Mouse (Mus musculus) embryo, embryonic 10.5 days (tissue): ENCODE results near the gene Acot6.
"Not testable (repeated sequence)": the region's sequence is repeated elsewhere in the genome, so short reads cannot be mapped to it uniquely, and the experiment has no call there.

Experiments
- DNase-seq: peaks from one replicate; pipeline ENCODE4 v3.0.0-alpha.2; 2015; ENCODE audit warnings: low spot score

Gene Acot6

GRCm38 (mm10) chr12:84100604-84101492 is at the start of gene Acot6:
TSS of gene Acot6 (plus strand) at chr12:84100654.
- peak; percentile 71 for DNase-seq

GRCm38 (mm10) chr12:84050744-84051143 is 49.7 kb upstream of the Acot6 start:
- DNase-seq, result not testable (repeated sequence)

- no peak for DNase-seq
Observed at GRCm38 (mm10) chr12:84051937-84052474, 48.4 kb upstream of the Acot6 start, which contains the start of gene Acot3. TSS of gene Acot3 (plus strand) at chr12:84052144.

GRCm38 (mm10) chr12:84052609-84053008 is 47.8 kb upstream of the Acot6 start:
- no peak for DNase-seq

- peak; percentile 36 for DNase-seq
Observed at GRCm38 (mm10) chr12:84053173-84053572, 47.3 kb upstream of the Acot6 start.

- peak; percentile 65 for DNase-seq
Observed at GRCm38 (mm10) chr12:84053679-84054391, 46.6 kb upstream of the Acot6 start.

- DNase-seq, result peak; percentile 38
Observed at GRCm38 (mm10) chr12:84060946-84061345, 39.5 kb upstream of the Acot6 start.

- no peak for DNase-seq
Observed at GRCm38 (mm10) chr12:84062336-84062735, 38.1 kb upstream of the Acot6 start.

- DNase-seq, result no peak
Observed at GRCm38 (mm10) chr12:84063228-84063627, 37.2 kb upstream of the Acot6 start.

GRCm38 (mm10) chr12:84063833-84064232 is 36.6 kb upstream of the Acot6 start:
- DNase-seq, result no peak

- no peak for DNase-seq
Observed at GRCm38 (mm10) chr12:84064621-84065020, 35.8 kb upstream of the Acot6 start.

- DNase-seq, result no peak
Observed at GRCm38 (mm10) chr12:84067752-84068151, 32.7 kb upstream of the Acot6 start.

GRCm38 (mm10) chr12:84068296-84068695 is 32.2 kb upstream of the Acot6 start:
- DNase-seq, result no peak

GRCm38 (mm10) chr12:84068986-84069385 is 31.5 kb upstream of the Acot6 start, which contains the start of gene Acot5:
TSS of gene Acot5 (plus strand) at chr12:84069325.
- DNase-seq, result no peak

- DNase-seq, result not testable (repeated sequence)
Observed at GRCm38 (mm10) chr12:84069582-84069981, 30.9 kb upstream of the Acot6 start.

- DNase-seq, result no peak
Observed at GRCm38 (mm10) chr12:84071696-84072095, 28.8 kb upstream of the Acot6 start.

GRCm38 (mm10) chr12:84077371-84077990 is 23.0 kb upstream of the Acot6 start:
- DNase-seq, result no peak

GRCm38 (mm10) chr12:84083842-84084241 is 16.6 kb upstream of the Acot6 start:
- DNase-seq, result no peak

- no peak for DNase-seq
Observed at GRCm38 (mm10) chr12:84084581-84084980, 15.9 kb upstream of the Acot6 start.

- DNase-seq, result not testable (repeated sequence)
Observed at GRCm38 (mm10) chr12:84094666-84095065, 5.8 kb upstream of the Acot6 start.

- DNase-seq, result no peak
Observed at GRCm38 (mm10) chr12:84099605-84100004, 849 bp upstream of the Acot6 start.

GRCm38 (mm10) chr12:84100071-84100470 is 383 bp upstream of the Acot6 start:
- peak; percentile 4 for DNase-seq
